Mouse (Mus musculus) heart, adult 2 months (tissue): ENCODE data around the gene Med13l.

Experiments
- CTCF ChIP-seq: fragments of 200-600 bp; IDR thresholded peaks from 2 replicates; pipeline ENCODE4 v1.8.1; 2022; ENCODE audit warnings: antibody characterized with exemption, mild to moderate bottlenecking, moderate library complexity
- EP300 ChIP-seq: fragments of 200-500 bp; IDR thresholded peaks from 2 replicates; pipeline ENCODE4 v1.6.1; 2011; ENCODE audit warnings: low read depth, low read length, control low read depth; ENCODE audit not compliant: insufficient read depth
- POLR2A ChIP-seq: fragments of 200-500 bp; IDR thresholded peaks from 2 replicates; pipeline ENCODE4 v1.6.1; 2011; ENCODE audit warnings: mild to moderate bottlenecking, low read depth, low read length, control low read depth; ENCODE audit not compliant: insufficient read depth

- TF ChIP-seq CTCF (no peak), POLR2A (no peak), EP300 (no peak)
Measured at GRCm38 (mm10) chr5:118538487-118538886, 22.0 kb upstream of the Med13l start.
